Mouse (Mus musculus) gastrocnemius, adult 8-10 months (tissue): ENCODE data around the gene Ugt1a9. TPM values are rescaled to one million over a fixed set of nuclear protein-coding genes. Genes with fewer than 3 reads are reported as not detected.
"Not testable (repeated sequence)": the region's sequence is repeated elsewhere in the genome, so short reads cannot be mapped to it uniquely, and the experiment has no call there.

Experiments used
- DNase-seq, 2 experiments: peaks; one replicate each; pipeline ENCODE4 v3.0.0; 2022; ENCODE audit warnings: low spot score in 2 of 2
- total RNA-seq, 4 experiments: library from RNA; stranded (reverse); gene quantifications; 2 replicates each; pipeline ENCODE4 v1.2.4; 2022

The Ugt1a9 gene
- total RNA-seq, 4 experiments from 2014 or later: not detected

- DNase-seq: no peak
Observed at GRCm38 (mm10) chr1:88105656-88106055, 35.1 kb downstream of the Ugt1a9 start.

- DNase-seq: not testable (repeated sequence)
Observed at GRCm38 (mm10) chr1:88109027-88109557, 38.5 kb downstream of the Ugt1a9 start.

GRCm38 (mm10) chr1:88109604-88110003, 39.0 kb downstream of the Ugt1a9 start:
- DNase-seq: not testable (repeated sequence)

GRCm38 (mm10) chr1:88112769-88113168, 42.2 kb downstream of the Ugt1a9 start:
- not testable (repeated sequence) for DNase-seq

- DNase-seq: not testable (repeated sequence)
Observed at GRCm38 (mm10) chr1:88120550-88120949, 50.0 kb downstream of the Ugt1a9 start.

- not testable (repeated sequence) for DNase-seq
Observed at GRCm38 (mm10) chr1:88121521-88121920, 50.9 kb downstream of the Ugt1a9 start.

- not testable (repeated sequence) for DNase-seq
Observed at GRCm38 (mm10) chr1:88125827-88126360, 55.3 kb downstream of the Ugt1a9 start.

GRCm38 (mm10) chr1:88129091-88129490, 58.5 kb downstream of the Ugt1a9 start:
- not testable (repeated sequence) for DNase-seq

- DNase-seq: not testable (repeated sequence)
Observed at GRCm38 (mm10) chr1:88130223-88130622, 59.6 kb downstream of the Ugt1a9 start.

- DNase-seq: no peak
Observed at GRCm38 (mm10) chr1:88133908-88134456, 63.4 kb downstream of the Ugt1a9 start.

- DNase-seq: not testable (repeated sequence)
Observed at GRCm38 (mm10) chr1:88134457-88135011, 63.9 kb downstream of the Ugt1a9 start, which contains the start of gene Ugt1a6a. TSS of gene Ugt1a6a (plus strand) at chr1:88134809.

- not testable (repeated sequence) for DNase-seq
Observed at GRCm38 (mm10) chr1:88135229-88135904, 64.8 kb downstream of the Ugt1a9 start.

- no peak for DNase-seq
Observed at GRCm38 (mm10) chr1:88136646-88137045, 66.0 kb downstream of the Ugt1a9 start.

- no peak for DNase-seq
Observed at GRCm38 (mm10) chr1:88137264-88137663, 66.7 kb downstream of the Ugt1a9 start.

- no peak for DNase-seq
Observed at GRCm38 (mm10) chr1:88138145-88138544, 67.5 kb downstream of the Ugt1a9 start.

GRCm38 (mm10) chr1:88140492-88140891, 69.9 kb downstream of the Ugt1a9 start:
- DNase-seq: not testable (repeated sequence)

GRCm38 (mm10) chr1:88143966-88144675, 73.5 kb downstream of the Ugt1a9 start:
- peak in 1 of 2 experiments; percentile 4 for DNase-seq

GRCm38 (mm10) chr1:88145278-88145677, 74.7 kb downstream of the Ugt1a9 start:
- not testable (repeated sequence) for DNase-seq

GRCm38 (mm10) chr1:88150133-88150532, 79.5 kb downstream of the Ugt1a9 start:
- not testable (repeated sequence) for DNase-seq

GRCm38 (mm10) chr1:88158430-88158829, 87.8 kb downstream of the Ugt1a9 start:
- no peak for DNase-seq

- no peak for DNase-seq
Observed at GRCm38 (mm10) chr1:88165711-88166110, 95.1 kb downstream of the Ugt1a9 start, which contains the start of gene Ugt1a5. TSS of gene Ugt1a5 (plus strand) at chr1:88166012.
